Mouse (Mus musculus): ENCODE data around the gene Tbc1d1. TPM values are rescaled to one million over a fixed set of nuclear protein-coding genes. Genes with fewer than 3 reads are reported as not detected.

Gene Tbc1d1
- polyA plus RNA-seq, 1 experiment from 2014 or later: 11.6 TPM

GRCm38 (mm10) chr5:64343972-64344700, 188.0 kb downstream of the Tbc1d1 start:
- H3K27me3 ChIP-seq (replicated peaks; ENCODE audit: control insufficient read depth, insufficient read depth, low read length): no peaks in the 10 kb centered on the region
- WGBS: 49% methylated on average over 5 of the region's 5 CpGs
- H3K27ac ChIP-seq (ENCODE audit: low read depth, low read length): no peak overlapping the region
- H3K4me1 ChIP-seq (ENCODE audit: control insufficient read depth, insufficient read depth, low read length): peaks cover 5% of the 10 kb centered on the region; the same call in 1 of the 2 replicates
- H3K9ac ChIP-seq (ENCODE audit: low read length): no peak overlapping the region
- 0 out of 2 replicates have a peak, but pooled peaks cover 2% of the 10 kb centered on the region for H3K36me3 ChIP-seq (ENCODE audit: control insufficient read depth, insufficient read depth, low read length)
- no peak overlapping the region for H3K4me2 ChIP-seq (ENCODE audit: low read length)
- H3K9me3 ChIP-seq (replicated peaks; ENCODE audit: control insufficient read depth, low read length): no peaks in the 10 kb centered on the region
- H3K4me3 ChIP-seq (ENCODE audit: low read depth, low read length): no peak overlapping the region
- ATAC-seq (0 out of 2 replicates have a peak, but pooled peaks have one; percentile 14), DNase-seq (ENCODE audit: low spot score) (no peak)

DNA sequence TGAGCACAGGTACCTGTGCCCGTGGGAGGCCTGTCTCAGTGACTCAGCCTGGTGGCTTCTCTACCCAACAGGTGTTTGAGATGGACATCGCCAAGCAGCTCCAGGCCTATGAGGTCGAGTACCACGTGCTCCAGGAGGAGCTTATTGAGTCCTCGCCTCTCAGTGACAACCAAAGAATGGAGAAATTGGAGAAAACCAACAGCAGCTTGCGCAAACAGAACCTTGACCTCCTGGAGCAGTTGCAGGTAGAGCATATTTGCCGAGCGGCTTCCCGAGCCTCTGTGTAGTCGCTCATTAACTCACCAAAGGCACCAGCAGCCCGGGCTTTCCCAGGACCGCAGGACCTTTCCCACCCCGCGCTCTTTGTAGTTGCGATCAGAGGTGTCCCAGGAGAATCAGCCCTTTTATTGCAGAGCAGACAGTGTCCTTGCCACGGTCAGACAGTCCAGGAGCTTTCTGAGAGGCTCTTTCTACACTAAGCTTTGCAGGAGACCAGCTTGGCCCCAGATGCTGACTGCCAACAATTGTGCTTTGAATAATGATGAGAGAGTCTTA, 189.2 kb downstream of the Tbc1d1 start:
- DNase-seq (ENCODE audit: low spot score): peak; percentile 37
- H3K4me3 ChIP-seq (ENCODE audit: low read depth, low read length): no peak overlapping the region
- H3K27ac ChIP-seq (ENCODE audit: low read depth, low read length): no peak overlapping the region
- no peak overlapping the region for H3K4me2 ChIP-seq (ENCODE audit: low read length)
- no peaks in the 10 kb centered on the region for H3K27me3 ChIP-seq (replicated peaks; ENCODE audit: control insufficient read depth, insufficient read depth, low read length)
- ATAC-seq: peak; percentile 55
- no peak overlapping the region for H3K9ac ChIP-seq (ENCODE audit: low read length)
- 64% methylated on average over 16 of the region's 16 CpGs for WGBS
- H3K36me3 ChIP-seq (ENCODE audit: control insufficient read depth, insufficient read depth, low read length): peaks cover 9% of the 10 kb centered on the region; the same call in 1 of the 2 replicates
- H3K4me1 ChIP-seq (ENCODE audit: control insufficient read depth, insufficient read depth, low read length): peaks cover 5% of the 10 kb centered on the region; the same call in 1 of the 2 replicates
- H3K9me3 ChIP-seq (replicated peaks; ENCODE audit: control insufficient read depth, low read length): no peaks in the 10 kb centered on the region

- Histone ChIP-seq H3K4me1 (ENCODE audit: control insufficient read depth, insufficient read depth, low read length) (peaks cover 5% of the 10 kb centered on the region; the same call in 1 of the 2 replicates), H3K36me3 (ENCODE audit: control insufficient read depth, insufficient read depth, low read length) (peaks cover 9% of the 10 kb centered on the region; the same call in 1 of the 2 replicates), H3K27ac (ENCODE audit: low read depth, low read length) (no peak overlapping the region), H3K9ac (ENCODE audit: low read length) (no peak overlapping the region), H3K4me2 (ENCODE audit: low read length) (no peak overlapping the region), H3K27me3 (replicated peaks; ENCODE audit: control insufficient read depth, insufficient read depth, low read length) (no peaks in the 10 kb centered on the region), H3K9me3 (replicated peaks; ENCODE audit: control insufficient read depth, low read length) (no peaks in the 10 kb centered on the region), H3K4me3 (ENCODE audit: low read depth, low read length) (no peak overlapping the region)
- ATAC-seq (no peak), DNase-seq (ENCODE audit: low spot score) (no peak)
- WGBS: 75% methylated on average over 7 of the region's 7 CpGs
Observed at GRCm38 (mm10) chr5:64345761-64346160, 189.7 kb downstream of the Tbc1d1 start.

GRCm38 (mm10) chr5:64346343-64346885, 190.3 kb downstream of the Tbc1d1 start:
- Histone ChIP-seq H3K4me2 (ENCODE audit: low read length) (no peak overlapping the region), H3K27me3 (replicated peaks; ENCODE audit: control insufficient read depth, insufficient read depth, low read length) (no peaks in the 10 kb centered on the region), H3K27ac (ENCODE audit: low read depth, low read length) (no peak overlapping the region), H3K4me3 (ENCODE audit: low read depth, low read length) (no peak overlapping the region), H3K9ac (ENCODE audit: low read length) (no peak overlapping the region), H3K36me3 (ENCODE audit: control insufficient read depth, insufficient read depth, low read length) (peaks cover 10% of the 10 kb centered on the region; the same call in 1 of the 2 replicates), H3K4me1 (ENCODE audit: control insufficient read depth, insufficient read depth, low read length) (peaks cover 5% of the 10 kb centered on the region; the same call in 1 of the 2 replicates), H3K9me3 (replicated peaks; ENCODE audit: control insufficient read depth, low read length) (no peaks in the 10 kb centered on the region)
- DNase-seq (ENCODE audit: low spot score) (no peak), ATAC-seq (no peak)
- 93% methylated on average over 6 of the region's 6 CpGs for WGBS

DNA sequence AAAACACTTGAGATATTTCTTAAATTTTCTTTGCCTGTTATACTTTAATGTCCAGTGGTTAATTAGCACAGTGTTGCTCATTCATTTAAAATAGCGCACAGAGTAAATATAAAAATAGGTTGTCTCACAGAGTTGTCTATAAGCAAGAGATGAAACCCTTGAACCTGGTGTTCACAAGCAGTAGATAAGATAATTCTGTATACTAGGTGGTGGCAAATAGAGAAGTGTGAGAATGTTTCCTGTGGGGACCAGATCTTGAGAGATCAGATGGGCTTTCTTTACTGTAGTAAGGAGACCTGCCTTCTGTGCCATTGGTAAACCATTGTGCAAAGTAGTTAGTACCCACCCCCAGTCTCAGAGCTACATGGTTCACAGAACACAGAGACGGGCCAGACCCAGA, 192.1 kb downstream of the Tbc1d1 start:
- H3K4me3 ChIP-seq (ENCODE audit: low read depth, low read length): no peak overlapping the region
- no peaks in the 10 kb centered on the region for H3K9me3 ChIP-seq (replicated peaks; ENCODE audit: control insufficient read depth, low read length)
- H3K4me1 ChIP-seq (ENCODE audit: control insufficient read depth, insufficient read depth, low read length): peaks cover 5% of the 10 kb centered on the region; the same call in 1 of the 2 replicates
- no peaks in the 10 kb centered on the region for H3K27me3 ChIP-seq (replicated peaks; ENCODE audit: control insufficient read depth, insufficient read depth, low read length)
- H3K9ac ChIP-seq (ENCODE audit: low read length): no peak overlapping the region
- no peak for DNase-seq (ENCODE audit: low spot score)
- no peak for ATAC-seq
- no peak overlapping the region for H3K4me2 ChIP-seq (ENCODE audit: low read length)
- H3K27ac ChIP-seq (ENCODE audit: low read depth, low read length): no peak overlapping the region
- 100% methylated on average over 2 of the region's 2 CpGs for WGBS
- peaks cover 14% of the 10 kb centered on the region; the same call in 1 of the 2 replicates for H3K36me3 ChIP-seq (ENCODE audit: control insufficient read depth, insufficient read depth, low read length)

DNA sequence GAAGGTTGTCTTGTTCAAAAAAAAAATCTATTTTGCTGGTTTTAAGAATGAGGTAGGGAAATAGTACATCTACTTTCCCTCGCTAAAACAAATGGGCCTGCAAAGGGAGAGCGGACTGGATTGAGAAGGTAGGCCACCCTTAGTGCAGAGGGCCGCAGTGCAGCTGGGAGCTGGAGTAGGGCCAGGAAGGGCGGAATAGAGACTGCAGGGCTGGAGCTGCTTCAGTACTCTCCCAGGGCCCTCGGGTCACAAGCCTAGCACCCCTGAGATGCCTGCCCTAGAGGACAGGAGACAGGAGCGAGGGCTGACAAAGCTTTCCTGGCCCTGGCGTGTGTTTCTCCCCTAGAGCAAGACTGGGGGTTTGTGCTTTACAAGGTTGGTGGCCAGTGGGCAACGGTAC, 192.7 kb downstream of the Tbc1d1 start:
- Histone ChIP-seq H3K4me1 (ENCODE audit: control insufficient read depth, insufficient read depth, low read length) (peaks cover 5% of the 10 kb centered on the region; the same call in 1 of the 2 replicates), H3K9ac (ENCODE audit: low read length) (no peak overlapping the region), H3K27ac (ENCODE audit: low read depth, low read length) (no peak overlapping the region), H3K9me3 (replicated peaks; ENCODE audit: control insufficient read depth, low read length) (no peaks in the 10 kb centered on the region), H3K4me2 (ENCODE audit: low read length) (no peak overlapping the region), H3K4me3 (ENCODE audit: low read depth, low read length) (no peak overlapping the region), H3K36me3 (ENCODE audit: control insufficient read depth, insufficient read depth, low read length) (peaks cover 14% of the 10 kb centered on the region; the same call in 1 of the 2 replicates), H3K27me3 (replicated peaks; ENCODE audit: control insufficient read depth, insufficient read depth, low read length) (no peaks in the 10 kb centered on the region)
- ATAC-seq (no peak), DNase-seq (ENCODE audit: low spot score) (no peak)
- WGBS: 80% methylated on average over 8 of the region's 8 CpGs

DNA sequence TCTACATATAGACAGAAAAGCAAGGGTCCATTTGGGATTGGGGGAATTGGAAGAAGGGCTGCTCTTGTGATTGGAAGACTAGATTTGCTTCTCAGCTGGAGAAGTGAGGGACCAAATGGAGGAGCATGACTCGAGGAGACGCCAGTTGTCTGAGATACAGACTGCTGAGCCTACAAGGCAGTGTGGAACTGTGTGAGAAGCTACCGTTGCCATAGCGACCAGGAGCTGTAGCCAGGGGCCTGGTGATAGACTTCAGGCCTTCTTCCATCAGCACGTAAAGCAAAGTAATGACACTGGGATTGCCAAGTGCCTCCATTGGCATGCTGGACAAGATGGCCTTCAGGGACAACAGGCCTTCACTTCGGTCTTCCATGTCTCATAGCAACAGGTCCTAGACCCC, 195.9 kb downstream of the Tbc1d1 start:
- Histone ChIP-seq H3K4me3 (ENCODE audit: low read depth, low read length) (no peak overlapping the region), H3K27ac (ENCODE audit: low read depth, low read length) (no peak overlapping the region), H3K4me1 (ENCODE audit: control insufficient read depth, insufficient read depth, low read length) (peaks cover 4% of the 10 kb centered on the region), H3K4me2 (ENCODE audit: low read length) (no peak overlapping the region), H3K27me3 (replicated peaks; ENCODE audit: control insufficient read depth, insufficient read depth, low read length) (no peaks in the 10 kb centered on the region), H3K9ac (ENCODE audit: low read length) (no peak overlapping the region), H3K9me3 (replicated peaks; ENCODE audit: control insufficient read depth, low read length) (no peaks in the 10 kb centered on the region), H3K36me3 (ENCODE audit: control insufficient read depth, insufficient read depth, low read length) (peaks cover 14% of the 10 kb centered on the region; the same call in 1 of the 2 replicates)
- 91% methylated on average over 6 of the region's 6 CpGs for WGBS
- no peak for ATAC-seq
- no peak for DNase-seq (ENCODE audit: low spot score)

DNA sequence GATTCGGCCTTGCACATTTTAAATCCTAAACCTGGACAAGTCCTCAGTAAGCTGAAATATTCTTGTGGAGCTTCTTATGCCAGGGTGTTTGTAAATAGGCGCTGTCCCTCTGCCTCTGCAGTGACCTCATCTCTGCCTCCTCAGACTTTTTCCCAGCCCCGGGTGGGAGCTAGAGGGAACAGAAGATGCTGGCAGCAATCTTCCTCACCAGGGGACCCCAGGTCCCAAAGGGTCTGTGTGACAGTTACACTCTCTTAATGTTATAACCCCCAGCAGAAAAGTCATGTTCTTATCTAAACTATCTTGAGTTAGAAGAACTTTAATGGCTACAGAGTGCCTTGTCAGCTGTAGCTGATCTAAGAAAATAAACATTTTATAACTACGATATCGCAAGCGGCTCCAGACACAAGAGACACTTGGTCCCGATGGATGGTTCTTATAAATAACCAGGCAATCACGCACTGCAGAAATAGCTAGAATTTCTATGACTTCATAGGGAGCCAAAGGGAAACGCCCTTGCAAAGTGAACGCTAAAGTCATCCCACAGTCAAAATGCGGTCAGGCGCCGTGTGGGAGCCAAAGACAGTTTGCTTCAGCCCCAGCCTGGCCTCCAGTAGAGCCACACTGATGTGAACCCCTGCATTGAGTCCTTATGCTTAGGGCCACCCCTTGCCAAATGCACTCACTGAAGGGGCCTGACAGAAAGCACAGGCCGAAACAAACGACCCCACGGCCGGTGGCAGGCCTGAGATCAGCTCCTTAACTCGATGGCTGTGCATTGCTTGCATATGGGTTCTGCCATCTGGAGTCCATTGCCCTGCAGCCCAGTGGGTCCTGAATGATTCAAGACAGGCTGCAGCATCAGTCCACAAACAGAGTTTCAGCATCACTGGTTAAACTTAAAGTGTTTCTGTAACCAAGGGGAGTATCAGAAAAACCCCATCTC, 202.8 kb downstream of the Tbc1d1 start:
- ATAC-seq (no peak), DNase-seq (ENCODE audit: low spot score) (no peak)
- Histone ChIP-seq H3K27me3 (replicated peaks; ENCODE audit: control insufficient read depth, insufficient read depth, low read length) (no peaks in the 10 kb centered on the region), H3K27ac (ENCODE audit: low read depth, low read length) (no peak overlapping the region), H3K4me2 (ENCODE audit: low read length) (no peak overlapping the region), H3K4me1 (ENCODE audit: control insufficient read depth, insufficient read depth, low read length) (peaks cover 7% of the 10 kb centered on the region), H3K9ac (ENCODE audit: low read length) (no peak overlapping the region), H3K4me3 (ENCODE audit: low read depth, low read length) (no peak overlapping the region), H3K36me3 (ENCODE audit: control insufficient read depth, insufficient read depth, low read length) (no peaks in the 10 kb centered on the region), H3K9me3 (replicated peaks; ENCODE audit: control insufficient read depth, low read length) (no peaks in the 10 kb centered on the region)
- 88% methylated on average over 18 of the region's 18 CpGs for WGBS
